Mouse (Mus musculus) midbrain, embryonic 15.5 days (tissue): ENCODE measurements at regions not wholly inside any gene's neighbourhood (a gene's known extent, or its start where the extent isn't known, plus 50 kb on each side); places are given as distances from the start of the nearest gene placed in this dataset.

Source experiments
- ATAC-seq: fragments of 200-750 bp; cut with Nextera tagmentation; replicated peaks from 2 replicates; pipeline ENCODE4 v1.8.0; 2017; ENCODE audit warnings: moderate TSS enrichment
- H3K27ac ChIP-seq: fragments of 300-500 bp; sonication (generic); 2 replicates; pipeline ENCODE4 v1.5.1; 2015; ENCODE audit warnings: mild to moderate bottlenecking, inconsistent platforms
- H3K27me3 ChIP-seq: fragments of 300-500 bp; sonication (generic); replicated peaks from 2 replicates; pipeline ENCODE4 v1.6.1; 2015; ENCODE audit warnings: inconsistent platforms
- H3K36me3 ChIP-seq: fragments of 300-500 bp; sonication (generic); replicated peaks from 2 replicates; pipeline ENCODE4 v1.6.1; 2015; ENCODE audit warnings: inconsistent platforms
- H3K4me1 ChIP-seq: fragments of 300-500 bp; sonication (generic); 2 replicates; pipeline ENCODE4 v1.6.1; 2015; ENCODE audit warnings: inconsistent platforms
- H3K4me2 ChIP-seq: fragments of 300-500 bp; sonication (generic); 2 replicates; pipeline ENCODE4 v1.6.1; 2015; ENCODE audit warnings: inconsistent platforms, mild to moderate bottlenecking, moderate library complexity
- H3K4me3 ChIP-seq: fragments of 300-500 bp; sonication (generic); 2 replicates; pipeline ENCODE4 v1.5.1; 2015; ENCODE audit warnings: mild to moderate bottlenecking, inconsistent platforms
- H3K9ac ChIP-seq: fragments of 300-500 bp; sonication (generic); 2 replicates; pipeline ENCODE4 v1.6.1; 2015; ENCODE audit warnings: mild to moderate bottlenecking, inconsistent platforms
- H3K9me3 ChIP-seq: fragments of 300-500 bp; sonication (generic); 2 replicates; pipeline ENCODE4 v1.6.1; 2016; ENCODE audit warnings: inconsistent platforms
- WGBS: fragments of 180-500 bp; shearing (Covaris S2); methylation state at CpG from one replicate; pipeline ENCODE4 v1.1.7; 2015; ENCODE audit warnings: mixed read lengths; 5-methylcytosine and 5-hydroxymethylcytosine counted together

GRCm38 (mm10) chr3:41491185-41491584, 64.3 kb upstream of the Jade1 start:
- Histone ChIP-seq H3K27ac (no peak overlapping the region), H3K27me3 (no peaks in the 10 kb centered on the region), H3K4me1 (no peaks in the 10 kb centered on the region), H3K4me3 (no peak overlapping the region), H3K36me3 (no peaks in the 10 kb centered on the region), H3K9me3 (no peaks in the 10 kb centered on the region), H3K4me2 (no peak overlapping the region), H3K9ac (no peak overlapping the region)
- WGBS, result 89% methylated on average over 4 of the region's 4 CpGs
- no peak for ATAC-seq

GRCm38 (mm10) chr3:41489998-41490397, 65.5 kb upstream of the Jade1 start:
- H3K4me2 ChIP-seq, result no peak overlapping the region
- ATAC-seq, result no peak
- no peaks in the 10 kb centered on the region for H3K9me3 ChIP-seq
- H3K27ac ChIP-seq, result no peak overlapping the region
- no peak overlapping the region for H3K9ac ChIP-seq
- H3K27me3 ChIP-seq, result no peaks in the 10 kb centered on the region
- H3K4me1 ChIP-seq, result no peaks in the 10 kb centered on the region
- H3K36me3 ChIP-seq, result no peaks in the 10 kb centered on the region
- H3K4me3 ChIP-seq, result no peak overlapping the region

GRCm38 (mm10) chr3:41489571-41489970, 66.0 kb upstream of the Jade1 start:
- no peak for ATAC-seq
- WGBS, result 83% methylated on average over 3 of the region's 3 CpGs
- no peak overlapping the region for H3K9ac ChIP-seq
- no peaks in the 10 kb centered on the region for H3K36me3 ChIP-seq
- no peaks in the 10 kb centered on the region for H3K4me1 ChIP-seq
- no peaks in the 10 kb centered on the region for H3K27me3 ChIP-seq
- H3K4me3 ChIP-seq, result no peak overlapping the region
- H3K4me2 ChIP-seq, result no peak overlapping the region
- H3K9me3 ChIP-seq, result no peaks in the 10 kb centered on the region
- no peak overlapping the region for H3K27ac ChIP-seq

- no peaks in the 10 kb centered on the region for H3K36me3 ChIP-seq
- H3K27ac ChIP-seq, result no peak overlapping the region
- H3K4me1 ChIP-seq, result no peaks in the 10 kb centered on the region
- no peaks in the 10 kb centered on the region for H3K9me3 ChIP-seq
- no peak overlapping the region for H3K4me3 ChIP-seq
- H3K27me3 ChIP-seq, result no peaks in the 10 kb centered on the region
- no peak overlapping the region for H3K4me2 ChIP-seq
- H3K9ac ChIP-seq, result no peak overlapping the region
- ATAC-seq, result no peak
- 62% methylated on average over 1 of the region's 1 CpGs for WGBS
Measured at GRCm38 (mm10) chr3:41488229-41488774, 67.2 kb upstream of the Jade1 start.

- Histone ChIP-seq H3K27me3 (no peaks in the 10 kb centered on the region), H3K27ac (no peak overlapping the region)
Measured at GRCm38 (mm10) chr3:41484920-41485319, 70.6 kb upstream of the Jade1 start.

GRCm38 (mm10) chr3:41483582-41483981, 71.9 kb upstream of the Jade1 start:
- H3K4me2 ChIP-seq, result no peak overlapping the region
- no peak overlapping the region for H3K4me3 ChIP-seq
- H3K9me3 ChIP-seq, result no peaks in the 10 kb centered on the region
- H3K27ac ChIP-seq, result no peak overlapping the region
- ATAC-seq, result no peak
- H3K9ac ChIP-seq, result no peak overlapping the region
- H3K27me3 ChIP-seq, result no peaks in the 10 kb centered on the region
- H3K36me3 ChIP-seq, result no peaks in the 10 kb centered on the region
- 77% methylated on average over 3 of the region's 3 CpGs for WGBS
- H3K4me1 ChIP-seq, result no peaks in the 10 kb centered on the region

More at GRCm38 (mm10) chr3:41484920-41485319, 70.6 kb upstream of the Jade1 start:
- H3K9me3 ChIP-seq, result no peaks in the 10 kb centered on the region
- no peak for ATAC-seq
- H3K4me3 ChIP-seq, result no peak overlapping the region
- no peak overlapping the region for H3K4me2 ChIP-seq
- WGBS, result 91% methylated on average over 9 of the region's 9 CpGs
- no peaks in the 10 kb centered on the region for H3K4me1 ChIP-seq
- no peak overlapping the region for H3K9ac ChIP-seq
- no peaks in the 10 kb centered on the region for H3K36me3 ChIP-seq

- Histone ChIP-seq H3K4me2 (no peak overlapping the region), H3K27me3 (no peaks in the 10 kb centered on the region), H3K9ac (no peak overlapping the region), H3K4me3 (no peak overlapping the region), H3K9me3 (no peaks in the 10 kb centered on the region), H3K4me1 (no peaks in the 10 kb centered on the region), H3K36me3 (no peaks in the 10 kb centered on the region), H3K27ac (no peak overlapping the region)
- no peak for ATAC-seq
- 76% methylated on average over 5 of the region's 5 CpGs for WGBS
Measured at GRCm38 (mm10) chr3:41482881-41483494, 72.5 kb upstream of the Jade1 start.

GRCm38 (mm10) chr3:41480186-41480585, 75.3 kb upstream of the Jade1 start:
- WGBS, result 74% methylated on average over 3 of the region's 3 CpGs

GRCm38 (mm10) chr3:41478971-41479370, 76.6 kb upstream of the Jade1 start:
- H3K27ac ChIP-seq, result no peak overlapping the region
- no peak overlapping the region for H3K4me2 ChIP-seq
- 95% methylated on average over 2 of the region's 2 CpGs for WGBS
- no peaks in the 10 kb centered on the region for H3K27me3 ChIP-seq
- no peak for ATAC-seq
- no peak overlapping the region for H3K4me3 ChIP-seq
- no peak overlapping the region for H3K9ac ChIP-seq
- H3K4me1 ChIP-seq, result no peaks in the 10 kb centered on the region
- no peaks in the 10 kb centered on the region for H3K36me3 ChIP-seq
- H3K9me3 ChIP-seq, result no peaks in the 10 kb centered on the region

More at GRCm38 (mm10) chr3:41480186-41480585, 75.3 kb upstream of the Jade1 start:
- Histone ChIP-seq H3K9me3 (no peaks in the 10 kb centered on the region), H3K4me3 (no peak overlapping the region), H3K36me3 (no peaks in the 10 kb centered on the region), H3K4me2 (no peak overlapping the region), H3K27ac (no peak overlapping the region), H3K4me1 (no peaks in the 10 kb centered on the region), H3K9ac (no peak overlapping the region), H3K27me3 (no peaks in the 10 kb centered on the region)
- no peak for ATAC-seq

GRCm38 (mm10) chr3:41476516-41476915, 79.0 kb upstream of the Jade1 start:
- no peaks in the 10 kb centered on the region for H3K9me3 ChIP-seq
- no peak for ATAC-seq
- no peaks in the 10 kb centered on the region for H3K27me3 ChIP-seq
- no peak overlapping the region for H3K4me2 ChIP-seq
- 91% methylated on average over 6 of the region's 6 CpGs for WGBS
- no peak overlapping the region for H3K9ac ChIP-seq
- H3K27ac ChIP-seq, result no peak overlapping the region
- H3K4me1 ChIP-seq, result no peaks in the 10 kb centered on the region
- H3K36me3 ChIP-seq, result no peaks in the 10 kb centered on the region
- no peak overlapping the region for H3K4me3 ChIP-seq

GRCm38 (mm10) chr3:41472586-41472985, 82.9 kb upstream of the Jade1 start:
- Histone ChIP-seq H3K4me2 (no peak overlapping the region), H3K9ac (no peak overlapping the region), H3K4me1 (no peaks in the 10 kb centered on the region), H3K36me3 (no peaks in the 10 kb centered on the region), H3K27me3 (no peaks in the 10 kb centered on the region), H3K9me3 (no peaks in the 10 kb centered on the region), H3K4me3 (no peak overlapping the region), H3K27ac (no peak overlapping the region)
- WGBS, result 97% methylated on average over 3 of the region's 3 CpGs
- no peak for ATAC-seq

GRCm38 (mm10) chr3:41469106-41469505, 86.4 kb upstream of the Jade1 start:
- H3K4me3 ChIP-seq, result no peak overlapping the region
- H3K9me3 ChIP-seq, result no peaks in the 10 kb centered on the region
- ATAC-seq, result no peak
- H3K4me2 ChIP-seq, result no peak overlapping the region
- WGBS, result 71% methylated on average over 6 of the region's 6 CpGs
- no peaks in the 10 kb centered on the region for H3K36me3 ChIP-seq
- no peaks in the 10 kb centered on the region for H3K27me3 ChIP-seq
- no peak overlapping the region for H3K9ac ChIP-seq
- no peak overlapping the region for H3K27ac ChIP-seq
- H3K4me1 ChIP-seq, result no peaks in the 10 kb centered on the region

- WGBS, result 79% methylated on average over 1 of the region's 1 CpGs
- ATAC-seq, result no peak
- H3K4me1 ChIP-seq, result no peaks in the 10 kb centered on the region
- H3K9ac ChIP-seq, result no peak overlapping the region
- no peaks in the 10 kb centered on the region for H3K36me3 ChIP-seq
- H3K4me3 ChIP-seq, result no peak overlapping the region
- no peaks in the 10 kb centered on the region for H3K27me3 ChIP-seq
- H3K27ac ChIP-seq, result no peak overlapping the region
- no peak overlapping the region for H3K4me2 ChIP-seq
- no peaks in the 10 kb centered on the region for H3K9me3 ChIP-seq
Measured at GRCm38 (mm10) chr3:41467857-41468256, 87.7 kb upstream of the Jade1 start.
